Mouse (Mus musculus) lung, adult 2 months (tissue): ENCODE results near the gene Arhgap23.

Source experiments
- CTCF ChIP-seq: fragments of 200-500 bp; IDR thresholded peaks from 2 replicates; pipeline ENCODE4 v1.5.1; 2011; ENCODE audit warnings: mild to moderate bottlenecking, low read length, control low read depth; ENCODE audit not compliant: insufficient read depth
- POLR2A ChIP-seq: fragments of 200-500 bp; IDR thresholded peaks from 2 replicates; pipeline ENCODE4 v1.6.1; 2011; ENCODE audit warnings: low read depth, mild to moderate bottlenecking, control low read depth, low read length, borderline replicate concordance; ENCODE audit errors: extremely low read depth

DNA sequence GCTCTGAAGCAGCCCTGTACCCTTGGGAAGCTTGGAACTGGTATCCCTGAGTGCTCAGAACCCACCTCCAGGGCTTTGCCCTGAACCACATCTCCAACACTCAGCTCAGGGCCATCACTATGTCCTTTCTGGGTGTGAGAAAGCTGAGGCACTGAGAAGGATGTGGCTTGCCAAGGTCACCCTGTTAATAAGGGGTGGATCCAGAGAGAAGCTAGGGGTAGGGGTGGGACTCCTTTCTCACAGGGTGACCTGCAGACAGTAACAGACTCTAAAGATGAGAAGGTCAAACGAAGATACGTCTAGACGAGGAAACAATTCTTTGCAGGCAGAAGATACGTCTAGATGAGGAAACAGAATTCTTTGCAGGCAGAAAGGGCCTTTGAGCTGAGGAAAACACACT is 87.5 kb downstream of the Arhgap23 start:
- TF ChIP-seq POLR2A (no peak), CTCF (no peak)
